ENCODE assay signal across 17 mouse cellular contexts in genomic region chr19:30626036-30626435, GRCm38 (mm10).
A peak's percentile ranks its signal among the peaks of the same experiment; 100 is the strongest.
DNase-seq lines count a peak whose midpoint lies in the region; ATAC-seq and TF ChIP-seq lines count a peak whose summit lies in the region.
"Had no signal": no experiment of that assay in that cellular context is flagged by ENCODE, and none has a peak within 500 bp of the region (broad histone marks: within the 10 kb centered on the region; RNA-seq: fewer than 3 reads in every experiment).

No protein-coding gene starts in this region.

- no peak overlapping the region for H3K4me3 ChIP-seq in kidney, embryonic 15.5 days (replicated peaks)
- no peak overlapping the region for H3K4me3 ChIP-seq in hindbrain, postnatal 0 days (ENCODE audit: low read length)
- H3K4me3 ChIP-seq: embryonic facial prominence, embryonic 12.5 days; liver, embryonic 13.5 days had no signal

- no peaks in the 10 kb centered on the region for H3K36me3 ChIP-seq in kidney, embryonic 15.5 days
- no peaks in the 10 kb centered on the region for H3K36me3 ChIP-seq in hindbrain, postnatal 0 days (ENCODE audit: insufficient read depth, low read length)
- H3K36me3 ChIP-seq: embryonic facial prominence, embryonic 12.5 days; liver, embryonic 13.5 days had no signal

- TF ChIP-seq CTCF in hindbrain, postnatal 0 days (IDR thresholded peaks at IDR 0.05; ENCODE audit: low read depth): no peak

- no peaks in the 10 kb centered on the region for H3K27me3 ChIP-seq in kidney, embryonic 15.5 days
- no peaks in the 10 kb centered on the region for H3K27me3 ChIP-seq in hindbrain, postnatal 0 days (ENCODE audit: insufficient read depth, low read length)
- H3K27me3 ChIP-seq: embryonic facial prominence, embryonic 12.5 days; liver, embryonic 13.5 days had no signal

- H3K27ac ChIP-seq in kidney, embryonic 15.5 days: no peak overlapping the region
- H3K27ac ChIP-seq in hindbrain, postnatal 0 days: no peak overlapping the region
- H3K27ac ChIP-seq: embryonic facial prominence, embryonic 12.5 days; liver, embryonic 13.5 days; stomach, postnatal 0 days had no signal

- ATAC-seq in kidney, embryonic 15.5 days (replicated peaks; ENCODE audit: low FRiP score): no peak
- ATAC-seq in hindbrain, postnatal 0 days: no peak
- ATAC-seq in megakaryocyte, adult 5-6 weeks (ENCODE audit: poor library complexity, severe bottlenecking): no peak
- ATAC-seq: inflammation-experienced regulatory T-cells, adult 6 months; lung, postnatal 0 days had no signal

- H3K9me3 ChIP-seq in kidney, embryonic 15.5 days (replicated peaks): no peaks in the 10 kb centered on the region
- no peaks in the 10 kb centered on the region for H3K9me3 ChIP-seq in hindbrain, postnatal 0 days (ENCODE audit: low read length)
- H3K9me3 ChIP-seq: embryonic facial prominence, embryonic 12.5 days; liver, embryonic 13.5 days had no signal

- no peak overlapping the region for H3K9ac ChIP-seq in kidney, embryonic 15.5 days
- H3K9ac ChIP-seq in hindbrain, postnatal 0 days (replicated peaks; ENCODE audit: low read length): no peak overlapping the region
- H3K9ac ChIP-seq: embryonic facial prominence, embryonic 12.5 days; liver, embryonic 13.5 days had no signal

- peak; percentile 56 for DNase-seq in embryo, embryonic 10 days (ENCODE audit: low spot score)
- DNase-seq in embryo, embryonic 9.5 days (ENCODE audit: extremely low spot score): no peak
- peak; percentile 21 for DNase-seq in kidney, adult 18-20 months
- DNase-seq in kidney, postnatal 4 days: peak; percentile 2 to 24
- DNase-seq in hindbrain, postnatal 0 days (ENCODE audit: low spot score): no peak
- no peak for DNase-seq in thymus, postnatal 0 days (ENCODE audit: low spot score)
- DNase-seq: adrenal gland, postnatal 25 days; cerebellum, adult 9-10 months; liver, embryonic 13.5 days; right cerebral cortex, adult 18-20 months; thymus, postnatal 36 days had no signal

- no peak overlapping the region for H3K4me2 ChIP-seq in kidney, embryonic 15.5 days
- H3K4me2 ChIP-seq in hindbrain, postnatal 0 days (ENCODE audit: low read depth, low read length): no peak overlapping the region
- H3K4me2 ChIP-seq: embryonic facial prominence, embryonic 12.5 days; liver, embryonic 13.5 days had no signal

- WGBS in kidney, embryonic 15.5 days: 31% methylated on average over 7 of the region's 7 CpGs
- 56% methylated on average over 7 of the region's 7 CpGs for WGBS in hindbrain, postnatal 0 days

- no peaks in the 10 kb centered on the region for H3K4me1 ChIP-seq in kidney, embryonic 15.5 days
- H3K4me1 ChIP-seq in hindbrain, postnatal 0 days (ENCODE audit: insufficient read depth, low read length): no peaks in the 10 kb centered on the region
- H3K4me1 ChIP-seq: embryonic facial prominence, embryonic 12.5 days; liver, embryonic 13.5 days had no signal

Comparison
In these comparisons a context has a peak if more than half of its experiments do, and no peak if none do; other contexts are left out.
1. DNase-seq: peak in embryo, embryonic 10 days (single experiment), kidney, adult 18-20 months (single experiment) and kidney, postnatal 4 days (2 of 2); none in embryo, embryonic 9.5 days (single experiment), hindbrain, postnatal 0 days (single experiment) and thymus, postnatal 0 days (single experiment).